Mouse (Mus musculus) R1 (cell line): ENCODE measurements around the gene Lcat.

Experiments used
- DNase-seq: peaks from one replicate; pipeline ENCODE4 v3.0.0-alpha.2; 2018; ENCODE audit warnings: low read depth, low spot score

Gene Lcat

GRCm38 (mm10) chr8:105889756-105890465 lies 53.3 kb downstream of the Lcat start:
- no peak for DNase-seq
